Mouse (Mus musculus): Measurements from ENCODE around the gene Kdm5b. TPM values are rescaled to one million over a fixed set of nuclear protein-coding genes. Genes with fewer than 3 reads are reported as not detected.

Gene Kdm5b
- total and polyA plus RNA-seq, 3 experiments: 22.4 to 174 (median 70.7) TPM

DNA sequence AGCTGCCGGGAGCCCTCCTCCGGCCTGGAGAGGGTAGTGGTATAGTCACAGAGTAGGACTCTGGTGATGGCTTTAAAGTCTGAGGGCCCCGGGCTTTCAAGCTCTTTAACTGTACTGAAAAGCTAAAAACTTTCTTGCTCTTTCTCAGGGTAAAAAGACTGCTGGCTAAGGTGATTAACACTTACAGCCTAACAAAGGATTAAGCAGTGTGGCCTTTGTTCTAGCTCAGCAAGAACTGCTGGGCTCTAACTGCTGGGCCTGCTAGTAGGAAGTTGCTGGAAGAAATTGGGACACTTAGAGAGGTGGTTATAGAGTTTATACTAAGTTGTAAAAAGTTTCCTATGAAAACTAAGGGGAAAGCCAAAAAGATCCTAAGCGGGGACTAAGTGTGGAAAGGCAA, 49.2 kb downstream of the Kdm5b start:
- no peak overlapping the region for H3K4me3 ChIP-seq (ENCODE audit: low read depth, low read length)
- H3K9me3 ChIP-seq (replicated peaks): no peaks in the 10 kb centered on the region
- no peak for TF ChIP-seq TAL1 (conservative IDR thresholded peaks at IDR 0.05; ENCODE audit: low read depth, low read length)
- no peak for TF ChIP-seq POLR2AphosphoS5 (IDR thresholded peaks at IDR 0.05; ENCODE audit: insufficient replicate concordance, low read depth, low read length)
- TF ChIP-seq GATA1 (IDR thresholded peaks at IDR 0.05; ENCODE audit: borderline replicate concordance, low read length): no peak
- no peak for TF ChIP-seq GATA2 (IDR thresholded peaks at IDR 0.05; ENCODE audit: borderline replicate concordance, low read depth, low read length)
- TF ChIP-seq CTCF (IDR thresholded peaks at IDR 0.05; ENCODE audit: low read depth, low read length): no peak
- H3K27me3 ChIP-seq (ENCODE audit: insufficient read depth, low read length): no peaks in the 10 kb centered on the region
- DNase-seq (ENCODE audit: low spot score): no peak
- H3K36me3 ChIP-seq (replicated peaks): peaks cover 72% of the 10 kb centered on the region
- peaks cover 19% of the 10 kb centered on the region for H3K4me1 ChIP-seq (ENCODE audit: insufficient read depth, low read depth, low read length)
- ATAC-seq (ENCODE audit: extremely low read depth, insufficient number of reproducible peaks, low FRiP score, poor library complexity, severe bottlenecking): no peak

- peaks cover 80% of the 10 kb centered on the region for H3K36me3 ChIP-seq (replicated peaks)
- no peaks in the 10 kb centered on the region for H3K9me3 ChIP-seq (replicated peaks)
- no peak for ATAC-seq (ENCODE audit: extremely low read depth, insufficient number of reproducible peaks, low FRiP score, poor library complexity, severe bottlenecking)
- no peak for DNase-seq (ENCODE audit: low spot score)
- TF ChIP-seq TAL1 (conservative IDR thresholded peaks at IDR 0.05; ENCODE audit: low read depth, low read length) (no peak), CTCF (IDR thresholded peaks at IDR 0.05; ENCODE audit: low read depth, low read length) (no peak), POLR2AphosphoS5 (IDR thresholded peaks at IDR 0.05; ENCODE audit: insufficient replicate concordance, low read depth, low read length) (no peak), GATA1 (IDR thresholded peaks at IDR 0.05; ENCODE audit: borderline replicate concordance, low read length) (no peak), GATA2 (IDR thresholded peaks at IDR 0.05; ENCODE audit: borderline replicate concordance, low read depth, low read length) (no peak)
- H3K27me3 ChIP-seq (ENCODE audit: insufficient read depth, low read length): no peaks in the 10 kb centered on the region
- H3K4me3 ChIP-seq (ENCODE audit: low read depth, low read length): no peak overlapping the region
- H3K4me1 ChIP-seq (ENCODE audit: insufficient read depth, low read depth, low read length): no peaks in the 10 kb centered on the region
These were observed 54.6 kb downstream of the Kdm5b start for GRCm38 (mm10) chr1:134614554-134614953.

DNA sequence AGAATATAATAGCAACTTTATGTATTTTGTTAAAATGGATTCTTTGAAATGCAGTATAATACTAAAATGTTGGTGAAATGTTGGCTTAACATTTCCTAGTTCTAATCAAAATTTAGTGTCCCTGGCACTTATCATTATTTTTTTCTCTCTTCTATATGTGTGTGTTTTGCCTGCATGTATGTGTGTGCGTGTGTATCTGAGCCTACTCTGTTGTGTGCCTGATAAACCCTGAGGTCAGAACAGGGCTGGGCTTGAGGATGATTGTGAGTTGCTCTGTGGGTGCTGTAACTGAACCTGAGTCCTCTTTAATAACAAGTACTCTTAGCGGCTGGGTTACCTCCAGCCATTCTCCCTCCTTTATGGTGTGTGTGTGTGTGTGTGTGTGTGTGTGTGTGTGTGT, 55.0 kb downstream of the Kdm5b start:
- no peak for ATAC-seq (ENCODE audit: extremely low read depth, insufficient number of reproducible peaks, low FRiP score, poor library complexity, severe bottlenecking)
- H3K4me1 ChIP-seq (ENCODE audit: insufficient read depth, low read depth, low read length): no peaks in the 10 kb centered on the region
- H3K9me3 ChIP-seq (replicated peaks): no peaks in the 10 kb centered on the region
- no peak overlapping the region for H3K4me3 ChIP-seq (ENCODE audit: low read depth, low read length)
- peaks cover 84% of the 10 kb centered on the region for H3K36me3 ChIP-seq (replicated peaks)
- DNase-seq (ENCODE audit: low spot score): no peak
- no peak for TF ChIP-seq POLR2AphosphoS5 (IDR thresholded peaks at IDR 0.05; ENCODE audit: insufficient replicate concordance, low read depth, low read length)
- no peak for TF ChIP-seq GATA2 (IDR thresholded peaks at IDR 0.05; ENCODE audit: borderline replicate concordance, low read depth, low read length)
- no peak for TF ChIP-seq TAL1 (conservative IDR thresholded peaks at IDR 0.05; ENCODE audit: low read depth, low read length)
- TF ChIP-seq CTCF (IDR thresholded peaks at IDR 0.05; ENCODE audit: low read depth, low read length): no peak
- H3K27me3 ChIP-seq (ENCODE audit: insufficient read depth, low read length): no peaks in the 10 kb centered on the region

DNA sequence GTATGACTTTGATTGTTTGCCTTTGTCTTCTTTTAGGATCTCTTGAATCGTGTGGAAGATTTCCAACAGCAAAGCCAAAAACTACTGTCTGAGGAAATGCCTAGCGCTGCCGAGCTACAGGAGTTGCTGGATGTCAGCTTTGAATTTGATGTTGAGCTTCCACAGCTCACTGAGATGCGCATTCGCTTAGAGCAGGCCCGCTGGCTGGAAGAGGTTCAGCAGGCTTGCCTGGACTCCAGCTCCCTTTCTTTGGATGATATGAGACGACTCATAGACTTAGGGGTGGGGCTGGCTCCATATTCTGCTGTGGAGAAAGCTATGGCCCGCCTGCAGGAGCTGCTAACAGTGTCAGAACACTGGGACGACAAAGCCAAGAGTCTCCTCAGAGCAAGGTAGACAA, 57.7 kb downstream of the Kdm5b start:
- no peaks in the 10 kb centered on the region for H3K9me3 ChIP-seq (replicated peaks)
- DNase-seq (ENCODE audit: low spot score): no peak
- ATAC-seq (ENCODE audit: extremely low read depth, insufficient number of reproducible peaks, low FRiP score, poor library complexity, severe bottlenecking): no peak

GRCm38 (mm10) chr1:134625325-134625724, 65.4 kb downstream of the Kdm5b start:
- ATAC-seq (ENCODE audit: extremely low read depth, insufficient number of reproducible peaks, low FRiP score, poor library complexity, severe bottlenecking) (no peak), DNase-seq (ENCODE audit: low spot score) (no peak)
- Histone ChIP-seq H3K4me1 (ENCODE audit: insufficient read depth, low read depth, low read length) (peaks cover 18% of the 10 kb centered on the region), H3K36me3 (replicated peaks) (peaks cover 96% of the 10 kb centered on the region), H3K9me3 (replicated peaks) (peaks cover 4% of the 10 kb centered on the region; the same call in 1 of the 2 replicates), H3K27me3 (ENCODE audit: insufficient read depth, low read length) (no peaks in the 10 kb centered on the region), H3K4me3 (ENCODE audit: low read depth, low read length) (no peak overlapping the region)
- TF ChIP-seq GATA2 (IDR thresholded peaks at IDR 0.05; ENCODE audit: borderline replicate concordance, low read depth, low read length) (no peak), CTCF (IDR thresholded peaks at IDR 0.05; ENCODE audit: low read depth, low read length) (no peak), POLR2AphosphoS5 (IDR thresholded peaks at IDR 0.05; ENCODE audit: insufficient replicate concordance, low read depth, low read length) (no peak), GATA1 (IDR thresholded peaks at IDR 0.05; ENCODE audit: borderline replicate concordance, low read length) (no peak), TAL1 (conservative IDR thresholded peaks at IDR 0.05; ENCODE audit: low read depth, low read length) (no peak)

More for the DNA sequence above, 57.7 kb downstream of the Kdm5b start:
- peaks cover 92% of the 10 kb centered on the region for H3K36me3 ChIP-seq (replicated peaks)
- H3K4me3 ChIP-seq (ENCODE audit: low read depth, low read length): no peak overlapping the region
- no peaks in the 10 kb centered on the region for H3K27me3 ChIP-seq (ENCODE audit: insufficient read depth, low read length)
- no peaks in the 10 kb centered on the region for H3K4me1 ChIP-seq (ENCODE audit: insufficient read depth, low read depth, low read length)
- TF ChIP-seq GATA2 (IDR thresholded peaks at IDR 0.05; ENCODE audit: borderline replicate concordance, low read depth, low read length): no peak
- TF ChIP-seq CTCF (IDR thresholded peaks at IDR 0.05; ENCODE audit: low read depth, low read length): no peak
- no peak for TF ChIP-seq TAL1 (conservative IDR thresholded peaks at IDR 0.05; ENCODE audit: low read depth, low read length)

- no peak for TF ChIP-seq GATA2 (IDR thresholded peaks at IDR 0.05; ENCODE audit: borderline replicate concordance, low read depth, low read length)
- TF ChIP-seq TAL1 (conservative IDR thresholded peaks at IDR 0.05; ENCODE audit: low read depth, low read length): no peak; the same call in 1 of the 2 replicates
- TF ChIP-seq GATA1 (IDR thresholded peaks at IDR 0.05; ENCODE audit: borderline replicate concordance, low read length): no peak
- no peak for TF ChIP-seq POLR2AphosphoS5 (IDR thresholded peaks at IDR 0.05; ENCODE audit: insufficient replicate concordance, low read depth, low read length)
- TF ChIP-seq CTCF (IDR thresholded peaks at IDR 0.05; ENCODE audit: low read depth, low read length): no peak
- ATAC-seq (ENCODE audit: extremely low read depth, insufficient number of reproducible peaks, low FRiP score, poor library complexity, severe bottlenecking): peak; percentile 66; the same call in 1 of the 2 replicates
- H3K9me3 ChIP-seq (replicated peaks): peaks cover 4% of the 10 kb centered on the region; the same call in 1 of the 2 replicates
- DNase-seq (ENCODE audit: low spot score): peak; percentile 29
- no peak overlapping the region for H3K4me3 ChIP-seq (ENCODE audit: low read depth, low read length)
- no peaks in the 10 kb centered on the region for H3K27me3 ChIP-seq (ENCODE audit: insufficient read depth, low read length)
- peaks cover 20% of the 10 kb centered on the region for H3K4me1 ChIP-seq (ENCODE audit: insufficient read depth, low read depth, low read length)
- peaks cover 100% of the 10 kb centered on the region for H3K36me3 ChIP-seq (replicated peaks)
These were observed 69.5 kb downstream of the Kdm5b start for GRCm38 (mm10) chr1:134629455-134629854.

Data from G1E (cell line).